Mouse (Mus musculus): ENCODE measurements around the gene Ctrl.

GRCm38 (mm10) chr8:105942542-105942941, 8.9 kb upstream of the Ctrl start:
- TF ChIP-seq CTCF (IDR thresholded peaks at IDR 0.05; ENCODE audit: low read depth) (no peak), EP300 (IDR thresholded peaks at IDR 0.05; ENCODE audit: low read depth) (no peak)

Data from liver, embryonic 14.5 days (tissue).